Comparison of ENCODE assay signal across 17 mouse cellular contexts in the genomic region with DNA sequence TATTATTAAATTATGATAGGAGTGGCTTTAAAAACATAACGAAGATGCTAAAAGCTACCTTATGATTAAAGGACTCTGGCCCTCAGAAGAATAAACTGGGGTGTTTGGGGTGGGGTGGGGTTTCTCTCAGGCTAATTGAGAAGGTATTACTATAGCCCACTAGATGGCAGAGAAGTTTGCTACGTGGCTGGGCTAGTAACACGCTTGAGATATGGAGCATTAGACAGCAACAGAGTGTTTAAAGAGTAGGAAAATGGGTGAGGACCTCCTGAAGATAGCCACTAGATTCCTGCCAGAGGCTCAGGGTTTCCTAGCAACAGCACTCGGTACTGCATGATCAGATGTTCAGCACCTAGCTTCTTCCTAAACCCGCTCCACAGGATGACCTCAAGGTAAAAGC.
DNase-seq lines count a peak whose midpoint lies in the region; ATAC-seq lines count a peak whose summit lies in the region.
"Had no signal": no experiment of that assay in that cellular context is flagged by ENCODE, and none has a peak within 500 bp of the region (broad histone marks: within the 10 kb centered on the region; RNA-seq: fewer than 3 reads in every experiment).

No protein-coding gene starts in this region.

- DNase-seq in hindbrain, embryonic 14.5 days (ENCODE audit: low spot score): no peak
- DNase-seq in midbrain, embryonic 10.5 days (ENCODE audit: low spot score): no peak
- peak; percentile 22 for DNase-seq in naive thymus-derived CD4-positive, alpha-beta T cell, adult 2 months (ENCODE audit: low read depth)
- no peak for DNase-seq in adipocyte (ENCODE audit: low spot score)
- DNase-seq in adrenal gland, postnatal 36 days: no peak
- DNase-seq: adrenal gland, postnatal 25 days; cerebellum, adult 11 months; heart, postnatal 4 days; kidney, adult 8-10 months; liver had no signal

- peak; percentile 60; the same call in 1 of the 2 replicates for ATAC-seq in hindbrain, embryonic 16.5 days
- no peak for ATAC-seq in hindbrain, embryonic 14.5 days (ENCODE audit: low FRiP score)
- ATAC-seq in midbrain, embryonic 13.5 days: peak; percentile 48; the same call in 1 of the 2 replicates
- ATAC-seq in common myeloid progenitor, adult 5-6 weeks (replicated peaks; ENCODE audit: low read depth, poor library complexity, severe bottlenecking): peak; percentile 56

- no peaks in the 10 kb centered on the region for H3K27me3 ChIP-seq in hindbrain, embryonic 16.5 days (replicated peaks; ENCODE audit: control insufficient read depth, insufficient read depth, low read length)
- no peaks in the 10 kb centered on the region for H3K27me3 ChIP-seq in hindbrain, embryonic 14.5 days (ENCODE audit: control insufficient read depth, insufficient read depth, low read length)
- H3K27me3 ChIP-seq in midbrain, embryonic 13.5 days: no peaks in the 10 kb centered on the region
- H3K27me3 ChIP-seq in midbrain, embryonic 10.5 days (ENCODE audit: low read depth, poor library complexity, severe bottlenecking): no peaks in the 10 kb centered on the region
- H3K27me3 ChIP-seq: embryonic facial prominence, embryonic 12.5 days; neural tube, embryonic 12.5 days had no signal

- 40% methylated on average over 5 of the region's 5 CpGs for WGBS in hindbrain, embryonic 16.5 days
- WGBS in hindbrain, embryonic 14.5 days: 38% methylated on average over 5 of the region's 5 CpGs
- WGBS in midbrain, embryonic 13.5 days: 30% methylated on average over 5 of the region's 5 CpGs
- 28% methylated on average over 5 of the region's 5 CpGs for WGBS in midbrain, embryonic 10.5 days

- H3K4me2 ChIP-seq in hindbrain, embryonic 16.5 days (ENCODE audit: low read length): no peak overlapping the region
- no peak overlapping the region for H3K4me2 ChIP-seq in hindbrain, embryonic 14.5 days (replicated peaks)
- no peak overlapping the region for H3K4me2 ChIP-seq in midbrain, embryonic 13.5 days (replicated peaks)
- H3K4me2 ChIP-seq: embryonic facial prominence, embryonic 12.5 days; neural tube, embryonic 12.5 days had no signal

- no peak overlapping the region for H3K9ac ChIP-seq in hindbrain, embryonic 16.5 days (ENCODE audit: low read depth, low read length)
- H3K9ac ChIP-seq in hindbrain, embryonic 14.5 days: no peak overlapping the region
- no peak overlapping the region for H3K9ac ChIP-seq in midbrain, embryonic 13.5 days (replicated peaks)
- H3K9ac ChIP-seq: embryonic facial prominence, embryonic 12.5 days; neural tube, embryonic 12.5 days had no signal

- H3K4me1 ChIP-seq in hindbrain, embryonic 16.5 days (ENCODE audit: control insufficient read depth, insufficient read depth, low read depth, low read length): peaks cover 2% of the 10 kb centered on the region; the same call in 1 of the 2 replicates
- H3K4me1 ChIP-seq in hindbrain, embryonic 14.5 days (replicated peaks; ENCODE audit: control insufficient read depth, insufficient read depth, low read length): no peaks in the 10 kb centered on the region
- no peaks in the 10 kb centered on the region for H3K4me1 ChIP-seq in midbrain, embryonic 13.5 days (replicated peaks)
- H3K4me1 ChIP-seq in midbrain, embryonic 10.5 days: peaks cover 21% of the 10 kb centered on the region
- H3K4me1 ChIP-seq: embryonic facial prominence, embryonic 12.5 days; heart, embryonic 10.5 days; neural tube, embryonic 12.5 days had no signal

- H3K9me3 ChIP-seq in hindbrain, embryonic 16.5 days (ENCODE audit: control insufficient read depth, low read length): no peaks in the 10 kb centered on the region
- no peaks in the 10 kb centered on the region for H3K9me3 ChIP-seq in hindbrain, embryonic 14.5 days (ENCODE audit: control insufficient read depth, low read length)
- H3K9me3 ChIP-seq in midbrain, embryonic 13.5 days: no peaks in the 10 kb centered on the region
- H3K9me3 ChIP-seq in midbrain, embryonic 10.5 days (replicated peaks): no peaks in the 10 kb centered on the region
- H3K9me3 ChIP-seq: embryonic facial prominence, embryonic 12.5 days; G1E; heart, embryonic 10.5 days; neural tube, embryonic 12.5 days had no signal

- no peaks in the 10 kb centered on the region for H3K36me3 ChIP-seq in hindbrain, embryonic 16.5 days (ENCODE audit: control insufficient read depth, insufficient read depth, low read length)
- no peaks in the 10 kb centered on the region for H3K36me3 ChIP-seq in hindbrain, embryonic 14.5 days (replicated peaks; ENCODE audit: control insufficient read depth, insufficient read depth)
- H3K36me3 ChIP-seq in midbrain, embryonic 13.5 days: no peaks in the 10 kb centered on the region
- no peaks in the 10 kb centered on the region for H3K36me3 ChIP-seq in midbrain, embryonic 10.5 days
- H3K36me3 ChIP-seq: embryonic facial prominence, embryonic 12.5 days; G1E; heart, embryonic 10.5 days; neural tube, embryonic 12.5 days had no signal

- H3K27ac ChIP-seq in hindbrain, embryonic 16.5 days (ENCODE audit: low read depth, low read length): no peak overlapping the region
- H3K27ac ChIP-seq in hindbrain, embryonic 14.5 days: no peak overlapping the region
- H3K27ac ChIP-seq in midbrain, embryonic 13.5 days: no peak overlapping the region
- H3K27ac ChIP-seq in midbrain, embryonic 10.5 days (replicated peaks): no peak overlapping the region
- H3K27ac ChIP-seq: embryonic facial prominence, embryonic 12.5 days; heart, embryonic 10.5 days; neural tube, embryonic 12.5 days had no signal

- H3K4me3 ChIP-seq in hindbrain, embryonic 16.5 days (ENCODE audit: low read length): no peak overlapping the region
- H3K4me3 ChIP-seq in hindbrain, embryonic 14.5 days (replicated peaks; ENCODE audit: low read length): no peak overlapping the region
- H3K4me3 ChIP-seq in midbrain, embryonic 13.5 days (replicated peaks): no peak overlapping the region
- no peak overlapping the region for H3K4me3 ChIP-seq in midbrain, embryonic 10.5 days
- H3K4me3 ChIP-seq: embryonic facial prominence, embryonic 12.5 days; heart, embryonic 10.5 days; neural tube, embryonic 12.5 days had no signal
